Mouse (Mus musculus) bone marrow, adult 2 months (tissue): ENCODE measurements around the gene Tent5b.

Experiments used
- CTCF ChIP-seq: fragments of 200-500 bp; IDR thresholded peaks from 2 replicates; pipeline ENCODE4 v1.5.1; 2011; ENCODE audit warnings: low read length, control low read depth; ENCODE audit not compliant: control insufficient read depth, insufficient read depth
- POLR2A ChIP-seq: fragments of 200-500 bp; IDR thresholded peaks from 2 replicates; pipeline ENCODE4 v1.6.1; 2011; ENCODE audit warnings: low read depth, mild to moderate bottlenecking, control low read depth, low read length, borderline replicate concordance; ENCODE audit not compliant: control insufficient read depth

DNA sequence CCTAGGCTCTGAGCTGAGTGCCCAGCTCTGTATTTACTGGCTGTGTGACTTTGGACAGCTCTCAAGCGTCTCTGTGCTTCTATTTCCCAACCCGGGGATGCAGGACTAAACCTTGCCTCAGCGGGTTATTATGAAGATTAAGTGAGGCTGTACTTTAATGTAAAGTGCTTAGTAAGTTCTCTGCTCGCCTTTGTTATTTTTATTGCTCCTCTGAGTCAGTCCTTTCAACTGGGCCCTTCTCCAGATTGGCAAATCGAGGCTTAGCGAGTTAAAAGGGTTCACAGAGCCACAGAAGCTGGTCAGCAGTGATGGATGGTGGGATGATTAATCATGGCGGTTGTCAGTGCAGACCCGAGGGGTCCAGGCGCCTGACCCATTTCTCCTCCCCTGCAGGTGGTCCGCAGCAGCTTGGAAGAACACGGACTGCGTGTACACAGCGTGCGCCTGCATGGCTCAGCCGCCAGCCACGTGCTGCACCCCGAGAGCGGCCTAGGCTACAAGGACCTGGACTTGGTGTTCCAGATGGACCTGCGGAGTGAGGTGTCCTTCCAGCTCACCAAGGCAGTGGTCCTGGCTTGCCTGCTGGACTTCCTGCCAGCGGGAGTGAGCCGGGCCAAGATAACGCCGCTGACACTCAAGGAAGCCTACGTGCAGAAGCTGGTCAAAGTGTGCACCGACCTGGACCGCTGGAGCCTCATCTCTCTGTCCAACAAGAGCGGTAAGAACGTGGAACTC is 5.9 kb downstream of the Tent5b start:
- no peak for TF ChIP-seq CTCF
- no peak for TF ChIP-seq POLR2A
